Mouse (Mus musculus) liver, embryonic 14.5 days (tissue): ENCODE measurements around the gene Arpc1a. TPM values are rescaled to one million over a fixed set of nuclear protein-coding genes. Genes with fewer than 3 reads are reported as not detected.

Experiments used
- ATAC-seq: fragments of 200-750 bp; cut with Nextera tagmentation; 2 replicates; pipeline ENCODE4 v1.8.0; 2017; ENCODE audit warnings: moderate number of reproducible peaks, mild to moderate bottlenecking, moderate library complexity; ENCODE audit not compliant: insufficient read depth
- DNase-seq, 3 experiments: peaks; one replicate each; pipeline ENCODE4 v3.0.0-alpha.2; 2012 to 2013; ENCODE audit warnings: low read depth in 3 of 3, low spot score in 3 of 3
- H3K27ac ChIP-seq: fragments of 300-500 bp; sonication (generic); 2 replicates; pipeline ENCODE4 v1.5.1; 2014; ENCODE audit warnings: moderate library complexity, mild to moderate bottlenecking, control low read depth, inconsistent platforms
- H3K27me3 ChIP-seq: fragments of 300-500 bp; sonication (generic); 2 replicates; pipeline ENCODE4 v1.6.1; 2014; ENCODE audit warnings: mild to moderate bottlenecking, low read length, moderate library complexity; ENCODE audit not compliant: control insufficient read depth, insufficient read depth
- H3K36me3 ChIP-seq: fragments of 300-500 bp; sonication (generic); replicated peaks from 2 replicates; pipeline ENCODE4 v1.6.1; 2014; ENCODE audit warnings: low read depth; ENCODE audit not compliant: control insufficient read depth, insufficient read depth
- H3K4me1 ChIP-seq, 2 experiments: fragments of 200-500 bp in 1 of 2; fragments of 300-500 bp in 1 of 2; sonication (generic) in 1 of 2; replicated peaks; 2 replicates each; pipeline ENCODE4 v1.6.1; 2012 to 2014; ENCODE audit warnings: antibody characterized with exemption in 1 of 2, inconsistent platforms in 1 of 2, low read length in 1 of 2; ENCODE audit not compliant: control insufficient read depth in 2 of 2, insufficient read depth in 2 of 2
- H3K4me2 ChIP-seq: fragments of 300-500 bp; sonication (generic); 2 replicates; pipeline ENCODE4 v1.6.1; 2014; ENCODE audit warnings: low read depth, mild to moderate bottlenecking, control low read depth, moderate library complexity
- H3K4me3 ChIP-seq, 2 experiments: fragments of 200-500 bp in 1 of 2; fragments of 300-500 bp in 1 of 2; sonication (generic) in 1 of 2; 2 replicates each; pipeline ENCODE4 v1.5.1; 2012 to 2014; ENCODE audit warnings: low read depth in 2 of 2, low read length in 2 of 2, mild to moderate bottlenecking in 2 of 2, control low read depth in 1 of 2, inconsistent platforms in 1 of 2, moderate library complexity in 1 of 2; ENCODE audit not compliant: insufficient read depth in 1 of 2
- H3K9ac ChIP-seq: fragments of 300-500 bp; sonication (generic); replicated peaks from 2 replicates; pipeline ENCODE4 v1.6.1; 2014; ENCODE audit warnings: mild to moderate bottlenecking, control low read depth, moderate library complexity
- H3K9me3 ChIP-seq: fragments of 300-500 bp; sonication (generic); 2 replicates; pipeline ENCODE4 v1.6.1; 2016; ENCODE audit warnings: low read length, mixed read lengths; ENCODE audit not compliant: control insufficient read depth
- CTCF ChIP-seq: IDR thresholded peaks from 2 replicates; pipeline ENCODE4 v1.5.1; 2016; ENCODE audit warnings: antibody characterized with exemption, low read depth, control low read depth
- EP300 ChIP-seq: IDR thresholded peaks from 2 replicates; pipeline ENCODE4 v1.6.1; 2016; ENCODE audit warnings: antibody characterized with exemption, low read depth
- WGBS: fragments of 180-500 bp; shearing (Covaris S2); extraction: QIAGEN DNeasy Blood & Tissue Kit; methylation state at CpG from one replicate; pipeline ENCODE4 v1.1.7; 2014; ENCODE audit not compliant: insufficient replicate concordance; 5-methylcytosine and 5-hydroxymethylcytosine counted together
- polyA plus RNA-seq, 2 experiments: library from polyadenylated mRNA; depleted of rRNA in 1 of 2; stranded (reverse) in 1 of 2; unstranded in 1 of 2; fragments of >200 nt; fragmentation: Nextera tagmentation in 1 of 2; extraction: Ambion mirVana in 1 of 2; gene quantifications; 2 replicates each; pipeline versions ENCODE4 v1.2.1 to v1.2.3; 2012 to 2014

The Arpc1a gene
- polyA plus RNA-seq, 2 experiments = 47.2 to 51.5 TPM

DNA sequence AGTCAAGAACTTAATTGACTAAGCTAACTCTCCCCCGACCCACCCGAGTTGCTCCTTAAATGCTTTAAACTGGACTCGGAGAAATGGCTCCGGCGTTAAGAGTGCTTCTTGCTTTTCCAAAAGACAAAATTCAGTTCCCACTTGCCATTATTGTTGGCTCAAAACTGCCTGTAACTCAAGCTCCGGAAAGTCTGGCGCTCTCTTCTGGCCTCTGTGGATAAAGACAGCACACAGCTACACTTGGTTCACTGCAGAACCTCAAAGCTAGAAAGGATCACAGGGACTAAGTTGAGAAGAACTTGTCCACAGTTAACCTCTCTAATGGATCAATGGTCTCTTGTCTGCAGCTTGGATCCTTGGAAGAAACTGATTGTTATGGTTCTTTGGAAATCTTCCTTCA, 24.9 kb upstream of the Arpc1a start:
- DNase-seq = peak in 1 of 3 experiments; percentile 22
- ATAC-seq = no peak
- Histone ChIP-seq H3K4me1 (0 out of 4 replicates have a peak, but pooled peaks cover 0 to 2% of the 10 kb centered on the region in 2 experiments), H3K27ac (no peak overlapping the region), H3K27me3 (no peaks in the 10 kb centered on the region), H3K4me2 (no peak overlapping the region), H3K9me3 (no peaks in the 10 kb centered on the region), H3K4me3 (no peak overlapping the region), H3K36me3 (no peaks in the 10 kb centered on the region), H3K9ac (no peak overlapping the region)
- TF ChIP-seq CTCF (no peak), EP300 (no peak)
- WGBS = 72% methylated on average over 7 of the region's 7 CpGs

DNA sequence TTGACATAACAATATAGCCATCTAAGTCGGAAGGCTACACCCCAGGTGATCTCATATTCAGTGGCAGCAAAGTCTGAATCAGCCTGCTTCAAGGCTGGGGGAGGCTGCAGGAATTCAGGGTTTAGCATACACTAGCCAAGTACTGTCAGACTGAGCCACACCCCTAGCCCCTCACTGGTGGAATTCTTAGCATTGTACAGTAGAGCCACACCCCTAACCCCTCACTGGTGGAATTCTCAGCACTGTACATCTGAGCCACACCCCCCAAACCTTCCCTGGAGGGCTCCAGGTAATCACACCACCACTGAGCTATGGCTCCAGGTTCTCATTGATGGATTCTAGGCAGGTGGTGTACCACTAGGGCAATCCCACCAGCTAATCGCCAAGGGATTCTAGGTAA, 24.1 kb upstream of the Arpc1a start:
- H3K9ac ChIP-seq = no peak overlapping the region
- 68% methylated on average over 2 of the region's 2 CpGs for WGBS
- no peak for TF ChIP-seq EP300
- TF ChIP-seq CTCF = no peak

DNA sequence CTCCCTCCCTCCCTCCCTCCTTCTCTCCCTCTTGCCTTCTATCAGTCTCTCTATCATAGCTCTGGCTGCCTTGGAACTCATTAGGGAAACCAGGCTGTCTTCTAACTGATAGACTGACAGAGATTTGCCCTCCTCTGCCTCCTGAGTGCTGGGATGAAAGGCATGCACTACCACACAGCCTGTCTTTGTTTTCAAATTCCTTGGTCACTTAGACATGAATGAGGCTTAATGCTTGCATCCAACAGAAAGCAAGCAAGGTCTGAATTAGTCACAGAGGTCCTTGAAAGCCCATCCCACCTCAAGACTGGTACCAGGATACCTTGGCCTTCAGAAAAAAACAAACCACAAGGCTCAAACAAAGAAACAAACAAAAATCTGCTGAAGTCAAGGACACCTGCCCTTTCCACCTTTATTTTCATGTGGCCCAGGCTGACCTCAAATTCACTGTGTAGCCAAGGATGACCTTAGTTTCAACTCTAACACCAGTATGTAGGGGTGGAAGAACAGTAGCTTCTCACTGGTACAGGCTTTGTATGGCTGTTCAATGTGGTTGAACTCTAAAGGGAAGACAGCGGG, 18.8 kb upstream of the Arpc1a start:
- H3K9me3 ChIP-seq = no peaks in the 10 kb centered on the region
- WGBS = 67% methylated on average over 1 of the region's 1 CpGs
- no peak overlapping the region for H3K27ac ChIP-seq
- no peaks in the 10 kb centered on the region for H3K36me3 ChIP-seq
- H3K4me3 ChIP-seq = no peak overlapping the region
- no peak for DNase-seq
- no peak overlapping the region for H3K4me2 ChIP-seq
- TF ChIP-seq EP300 = no peak
- no peak for TF ChIP-seq CTCF
- H3K4me1 ChIP-seq = no peaks in the 10 kb centered on the region
- no peak for ATAC-seq
- no peak overlapping the region for H3K9ac ChIP-seq
- H3K27me3 ChIP-seq = no peaks in the 10 kb centered on the region

More for the DNA sequence above, 24.1 kb upstream of the Arpc1a start:
- H3K4me3 ChIP-seq = no peak overlapping the region
- no peak for DNase-seq
- no peak for ATAC-seq
- no peaks in the 10 kb centered on the region for H3K36me3 ChIP-seq
- H3K4me2 ChIP-seq = no peak overlapping the region
- H3K9me3 ChIP-seq = no peaks in the 10 kb centered on the region
- H3K27ac ChIP-seq = no peak overlapping the region
- no peaks in the 10 kb centered on the region for H3K4me1 ChIP-seq
- no peaks in the 10 kb centered on the region for H3K27me3 ChIP-seq

DNA sequence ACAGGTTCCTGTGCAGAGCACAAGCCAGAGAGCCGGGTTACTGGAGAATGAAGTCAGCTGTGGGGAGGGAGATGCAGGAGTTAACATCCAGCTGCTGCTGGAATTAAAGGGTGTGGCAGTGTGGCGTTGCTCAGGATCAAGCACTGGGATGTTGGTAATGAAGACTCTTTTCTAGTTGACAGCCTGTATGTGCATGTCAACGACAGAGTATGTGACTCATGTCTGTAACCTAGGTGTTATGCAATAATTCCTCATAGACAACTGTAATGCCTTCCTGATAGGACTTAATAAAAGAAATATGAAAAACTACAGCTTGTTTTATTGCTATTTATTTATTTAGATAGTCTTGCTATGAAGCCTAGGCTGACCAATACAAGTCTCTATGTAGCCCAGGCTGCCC, 14.8 kb upstream of the Arpc1a start:
- Histone ChIP-seq H3K9ac (no peak overlapping the region), H3K9me3 (no peaks in the 10 kb centered on the region), H3K4me3 (no peak overlapping the region), H3K36me3 (no peaks in the 10 kb centered on the region), H3K27ac (no peak overlapping the region), H3K4me1 (no peaks in the 10 kb centered on the region), H3K4me2 (no peak overlapping the region), H3K27me3 (no peaks in the 10 kb centered on the region)
- TF ChIP-seq EP300 = no peak
- TF ChIP-seq CTCF = no peak
- DNase-seq (no peak), ATAC-seq (no peak)
- 34% methylated on average over 3 of the region's 3 CpGs for WGBS

DNA sequence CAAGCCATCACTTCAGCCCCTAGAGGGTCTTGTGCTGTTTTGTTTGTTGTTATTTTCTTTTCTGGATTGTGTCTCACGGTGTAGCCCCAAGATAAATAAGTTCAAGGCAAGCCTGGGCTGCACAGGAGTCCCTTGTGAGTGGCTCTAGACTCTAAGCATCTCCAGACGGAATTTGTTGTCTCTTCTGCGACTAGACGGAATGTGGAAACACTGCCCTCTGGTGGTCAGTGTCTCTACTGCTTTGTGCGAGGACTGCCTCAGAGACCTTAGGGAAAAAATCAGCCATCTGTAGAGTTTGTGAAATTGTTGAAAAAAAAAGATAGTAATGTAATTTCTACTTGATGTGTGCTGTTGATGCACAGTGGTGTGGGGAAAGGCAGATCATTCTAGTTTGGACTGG, 13.9 kb upstream of the Arpc1a start:
- TF ChIP-seq EP300 (no peak), CTCF (peak; percentile 88)
- Histone ChIP-seq H3K4me1 (no peaks in the 10 kb centered on the region), H3K36me3 (no peaks in the 10 kb centered on the region), H3K27ac (no peak overlapping the region), H3K4me2 (no peak overlapping the region), H3K4me3 (no peak overlapping the region), H3K9ac (no peak overlapping the region), H3K9me3 (no peaks in the 10 kb centered on the region), H3K27me3 (no peaks in the 10 kb centered on the region)
- ATAC-seq (no peak), DNase-seq (peak; percentile 30 to 43 (median 43))
- 1% methylated on average over 5 of the region's 5 CpGs for WGBS
